Comparison of ENCODE assay signal across 8 mouse cellular contexts in the genomic region with DNA sequence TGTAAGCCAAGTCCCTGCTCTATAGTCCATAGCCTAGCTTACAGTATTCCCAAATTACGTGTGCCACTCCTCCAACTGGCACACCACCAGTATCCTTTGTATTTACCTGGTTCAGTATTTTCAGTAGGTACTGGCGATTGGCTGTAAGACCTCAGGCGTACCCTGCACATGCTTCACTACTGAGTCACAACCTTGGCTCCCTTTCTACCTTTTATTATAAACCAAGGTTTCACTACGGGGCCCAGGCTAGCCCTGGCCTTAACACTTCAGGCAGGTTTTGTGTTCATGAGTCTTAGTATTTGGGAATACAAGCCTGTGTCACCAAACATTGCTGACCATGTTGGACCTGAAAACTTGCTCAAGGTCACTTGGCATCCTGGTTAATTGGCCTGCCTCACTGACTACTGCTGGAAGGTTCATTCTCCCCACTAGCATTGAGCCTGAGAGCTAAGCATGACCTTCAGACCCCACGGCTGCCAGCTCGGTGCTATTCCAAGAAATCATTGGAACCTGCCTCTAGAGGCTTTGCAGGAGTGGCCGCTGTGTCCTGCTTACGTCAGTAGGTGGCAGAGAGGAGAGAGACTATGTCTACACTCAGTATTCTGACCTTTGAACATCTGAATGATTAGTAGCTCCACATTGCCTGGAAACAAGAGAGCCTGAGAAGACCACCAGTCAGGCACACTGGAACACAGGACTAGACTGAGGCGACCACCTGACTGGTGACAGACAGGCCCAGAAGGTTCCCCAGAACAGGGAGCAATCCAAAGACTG.
DNase-seq lines count a peak whose midpoint lies in the region; ATAC-seq and TF ChIP-seq lines count a peak whose summit lies in the region.

No protein-coding gene starts in this region.

- no peak overlapping the region for H3K9ac ChIP-seq in hindbrain, embryonic 13.5 days
- H3K9ac ChIP-seq in hindbrain, embryonic 12.5 days: no peak overlapping the region
- no peak overlapping the region for H3K9ac ChIP-seq in forebrain, postnatal 0 days
- H3K9ac ChIP-seq in intestine, postnatal 0 days (ENCODE audit: low read depth, low read length): no peak overlapping the region

- 80% methylated on average over 9 of the region's 9 CpGs for WGBS in hindbrain, embryonic 13.5 days
- 77% methylated on average over 9 of the region's 9 CpGs for WGBS in hindbrain, embryonic 12.5 days
- WGBS in forebrain, postnatal 0 days: 81% methylated on average over 9 of the region's 9 CpGs
- 64% methylated on average over 9 of the region's 9 CpGs for WGBS in intestine, postnatal 0 days

- H3K4me1 ChIP-seq in hindbrain, embryonic 13.5 days (replicated peaks): no peaks in the 10 kb centered on the region
- H3K4me1 ChIP-seq in hindbrain, embryonic 12.5 days: no peaks in the 10 kb centered on the region
- no peaks in the 10 kb centered on the region for H3K4me1 ChIP-seq in forebrain, postnatal 0 days (ENCODE audit: insufficient read depth)
- no peaks in the 10 kb centered on the region for H3K4me1 ChIP-seq in intestine, postnatal 0 days (replicated peaks; ENCODE audit: control insufficient read depth, insufficient read depth, low read length)

- H3K27me3 ChIP-seq in hindbrain, embryonic 13.5 days: no peaks in the 10 kb centered on the region
- no peaks in the 10 kb centered on the region for H3K27me3 ChIP-seq in hindbrain, embryonic 12.5 days
- no peaks in the 10 kb centered on the region for H3K27me3 ChIP-seq in forebrain, postnatal 0 days (ENCODE audit: insufficient read depth, low read length)
- no peaks in the 10 kb centered on the region for H3K27me3 ChIP-seq in intestine, postnatal 0 days (replicated peaks; ENCODE audit: control insufficient read depth, insufficient read depth, low read length)

- no peak for DNase-seq in forebrain, postnatal 0 days
- no peak for DNase-seq in MN1 (ENCODE audit: low spot score)
- DNase-seq in layer of hippocampus, postnatal 14 days (ENCODE audit: low spot score in 2 of 2): no peak
- no peak for DNase-seq in testis, postnatal 10 days (ENCODE audit: low spot score)

- peaks cover 63% of the 10 kb centered on the region for H3K36me3 ChIP-seq in hindbrain, embryonic 13.5 days
- H3K36me3 ChIP-seq in hindbrain, embryonic 12.5 days: peaks cover 42% of the 10 kb centered on the region
- H3K36me3 ChIP-seq in forebrain, postnatal 0 days (ENCODE audit: insufficient read depth): peaks cover 56% of the 10 kb centered on the region
- no peaks in the 10 kb centered on the region for H3K36me3 ChIP-seq in intestine, postnatal 0 days (ENCODE audit: control insufficient read depth, insufficient read depth)

- no peaks in the 10 kb centered on the region for H3K9me3 ChIP-seq in hindbrain, embryonic 13.5 days
- H3K9me3 ChIP-seq in hindbrain, embryonic 12.5 days (replicated peaks): no peaks in the 10 kb centered on the region
- no peaks in the 10 kb centered on the region for H3K9me3 ChIP-seq in forebrain, postnatal 0 days (ENCODE audit: low read length)
- no peaks in the 10 kb centered on the region for H3K9me3 ChIP-seq in intestine, postnatal 0 days (ENCODE audit: control insufficient read depth)

- H3K4me2 ChIP-seq in hindbrain, embryonic 13.5 days: no peak overlapping the region
- H3K4me2 ChIP-seq in hindbrain, embryonic 12.5 days (replicated peaks): no peak overlapping the region
- H3K4me2 ChIP-seq in forebrain, postnatal 0 days (ENCODE audit: low read depth): no peak overlapping the region
- no peak overlapping the region; the same call in 1 of the 2 replicates for H3K4me2 ChIP-seq in intestine, postnatal 0 days (replicated peaks; ENCODE audit: low read depth)

- no peak overlapping the region for H3K27ac ChIP-seq in hindbrain, embryonic 13.5 days
- no peak overlapping the region for H3K27ac ChIP-seq in hindbrain, embryonic 12.5 days
- no peak overlapping the region for H3K27ac ChIP-seq in forebrain, postnatal 0 days (ENCODE audit: low read depth, low read length)
- no peak overlapping the region for H3K27ac ChIP-seq in intestine, postnatal 0 days (ENCODE audit: low read depth, low read length)

- 0 out of 2 replicates have a peak, but pooled peaks have one; percentile 55 for ATAC-seq in hindbrain, embryonic 13.5 days (ENCODE audit: low FRiP score)
- ATAC-seq in hindbrain, embryonic 12.5 days (ENCODE audit: low FRiP score): no peak
- peak; percentile 25; the same call in 1 of the 2 replicates for ATAC-seq in forebrain, postnatal 0 days
- peak; percentile 98 for ATAC-seq in intestine, postnatal 0 days
- 0 out of 2 replicates have a peak, but pooled peaks have one; percentile 42 for ATAC-seq in megakaryocyte progenitor cell, adult 5-6 weeks (replicated peaks; ENCODE audit: poor library complexity)

- no peak overlapping the region for H3K4me3 ChIP-seq in hindbrain, embryonic 13.5 days
- no peak overlapping the region for H3K4me3 ChIP-seq in hindbrain, embryonic 12.5 days
- H3K4me3 ChIP-seq in forebrain, postnatal 0 days (ENCODE audit: low read depth, low read length): no peak overlapping the region
- no peak overlapping the region for H3K4me3 ChIP-seq in intestine, postnatal 0 days (ENCODE audit: low read depth, low read length)

- peak; percentile 37 for TF ChIP-seq CTCF in forebrain, postnatal 0 days (IDR thresholded peaks at IDR 0.05; ENCODE audit: low read depth)
- peak; percentile 65 for TF ChIP-seq CTCF in intestine, postnatal 0 days (IDR thresholded peaks at IDR 0.05; ENCODE audit: low read depth)
